Mouse (Mus musculus): ENCODE measurements around the gene Tbc1d10a. TPM values are rescaled to one million over a fixed set of nuclear protein-coding genes. Genes with fewer than 3 reads are reported as not detected.

Gene Tbc1d10a
- polyA plus RNA-seq, 1 experiment from 2014 or later: 13.6 TPM

DNA sequence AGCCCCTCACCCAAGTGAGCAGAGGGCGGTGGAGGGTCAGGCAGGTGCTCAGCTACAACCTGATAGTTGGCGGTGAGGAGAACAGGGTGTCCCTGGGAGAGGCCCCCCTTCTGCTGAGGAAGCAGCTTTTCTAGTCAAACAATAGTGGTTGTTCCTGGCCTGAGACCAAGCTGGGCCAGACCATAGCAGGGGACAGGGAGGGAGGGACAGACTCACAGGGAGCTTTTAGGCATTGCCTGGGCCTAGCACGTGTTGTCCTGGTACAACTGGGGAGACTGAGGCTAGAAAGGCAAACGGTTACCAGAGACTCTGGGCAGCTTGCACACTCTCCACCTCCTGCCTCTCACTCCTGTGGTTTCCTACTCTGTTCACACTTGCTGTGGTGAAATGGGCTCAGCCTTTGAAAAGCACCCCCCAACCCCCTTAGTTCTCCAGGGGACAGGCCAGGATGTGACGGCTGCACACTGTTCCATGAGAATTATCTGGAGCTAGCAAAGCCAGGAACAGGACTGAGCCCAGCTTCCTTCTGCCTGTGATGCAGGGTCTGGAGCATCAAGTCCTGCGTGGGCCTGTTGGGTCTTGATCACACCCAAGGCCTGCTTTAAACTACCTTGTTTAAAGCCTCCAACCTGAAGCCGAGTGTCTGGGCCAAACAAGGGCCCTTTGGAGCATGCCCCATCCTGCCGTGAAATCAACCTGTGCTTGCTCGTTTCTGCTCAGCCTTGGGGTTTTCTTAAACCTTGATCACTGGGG is 29.8 kb downstream of the Tbc1d10a start:
- ATAC-seq (replicated peaks; ENCODE audit: low FRiP score): no peak
- H3K9ac ChIP-seq (ENCODE audit: low read depth, low read length): no peak overlapping the region

DNA sequence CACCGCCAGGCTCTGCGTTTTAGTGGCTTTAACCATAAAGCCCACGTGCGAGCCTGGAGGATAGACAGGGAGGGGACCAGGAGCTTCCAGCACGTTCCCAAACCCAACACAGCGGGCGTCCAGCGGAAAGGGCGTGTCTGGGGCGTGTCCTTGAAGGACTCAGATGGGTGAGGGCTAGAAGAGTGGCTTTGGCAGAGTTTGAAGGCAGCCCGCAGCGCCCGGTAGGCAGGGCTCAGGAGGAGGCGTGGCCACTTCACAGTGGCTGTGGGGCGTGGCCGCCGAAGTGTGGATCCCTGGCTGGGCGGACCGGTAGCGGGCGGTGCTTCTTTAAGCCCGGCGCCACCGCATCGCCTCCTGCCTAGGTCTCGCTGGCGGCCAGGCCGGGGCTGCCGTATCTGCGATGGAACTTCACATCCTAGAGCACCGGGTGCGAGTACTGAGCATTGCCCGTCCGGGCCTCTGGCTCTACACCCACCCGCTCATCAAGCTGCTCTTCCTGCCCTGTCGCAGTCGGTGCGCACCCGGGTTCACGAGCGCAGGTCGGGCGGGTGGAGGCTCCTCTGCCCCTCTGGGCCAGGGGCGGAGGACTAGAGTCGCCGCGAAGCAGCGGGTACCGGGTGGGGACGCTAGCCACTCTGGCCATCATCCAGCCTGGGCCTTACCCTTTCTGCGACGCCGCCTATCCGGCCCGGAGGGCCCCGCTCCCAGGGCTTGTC is 31.5 kb downstream of the Tbc1d10a start, which contains the start of gene Castor1:
Gene Castor1 (plus strand): TSS at position 312 of the 716 bp plus-strand sequence.
- peaks cover 5% of the 10 kb centered on the region; the same call in 1 of the 2 replicates for H3K27me3 ChIP-seq (replicated peaks; ENCODE audit: control insufficient read depth, insufficient read depth, low read length)
- peak within 1 kb of the TSS; percentile 54 for H3K4me3 ChIP-seq (ENCODE audit: low read depth, low read length)
- peaks cover 19% of the 10 kb centered on the region for H3K4me1 ChIP-seq (replicated peaks; ENCODE audit: control insufficient read depth, insufficient read depth, low read length)
- H3K9ac ChIP-seq (ENCODE audit: low read depth, low read length): peak within 1 kb of the TSS; percentile 64
- peak within 1 kb of the TSS; percentile 95 for H3K4me2 ChIP-seq
- 0 out of 2 replicates have a peak within 1 kb of the TSS, but pooled peaks have one; percentile 28 for H3K27ac ChIP-seq (ENCODE audit: low read depth, low read length)
- WGBS: 1% methylated on average over 56 of the region's 56 CpGs
- H3K9me3 ChIP-seq (ENCODE audit: control insufficient read depth, low read length): no peaks in the 10 kb centered on the region
- ATAC-seq (replicated peaks; ENCODE audit: low FRiP score): peak; percentile 93
- peak; percentile 87 for DNase-seq (ENCODE audit: low spot score)
- peaks cover 2% of the 10 kb centered on the region; the same call in 1 of the 2 replicates for H3K36me3 ChIP-seq (ENCODE audit: control insufficient read depth, insufficient read depth, low read length)

More for the DNA sequence above, 29.8 kb downstream of the Tbc1d10a start:
- Histone ChIP-seq H3K36me3 (ENCODE audit: control insufficient read depth, insufficient read depth, low read length) (peaks cover 2% of the 10 kb centered on the region; the same call in 1 of the 2 replicates), H3K4me3 (ENCODE audit: low read depth, low read length) (no peak overlapping the region), H3K27ac (ENCODE audit: low read depth, low read length) (no peak overlapping the region), H3K4me1 (replicated peaks; ENCODE audit: control insufficient read depth, insufficient read depth, low read length) (peaks cover 12% of the 10 kb centered on the region), H3K27me3 (replicated peaks; ENCODE audit: control insufficient read depth, insufficient read depth, low read length) (peaks cover 5% of the 10 kb centered on the region; the same call in 1 of the 2 replicates), H3K9me3 (ENCODE audit: control insufficient read depth, low read length) (no peaks in the 10 kb centered on the region), H3K4me2 (no peak overlapping the region)
- 81% methylated on average over 9 of the region's 9 CpGs for WGBS
- DNase-seq (ENCODE audit: low spot score): no peak

DNA sequence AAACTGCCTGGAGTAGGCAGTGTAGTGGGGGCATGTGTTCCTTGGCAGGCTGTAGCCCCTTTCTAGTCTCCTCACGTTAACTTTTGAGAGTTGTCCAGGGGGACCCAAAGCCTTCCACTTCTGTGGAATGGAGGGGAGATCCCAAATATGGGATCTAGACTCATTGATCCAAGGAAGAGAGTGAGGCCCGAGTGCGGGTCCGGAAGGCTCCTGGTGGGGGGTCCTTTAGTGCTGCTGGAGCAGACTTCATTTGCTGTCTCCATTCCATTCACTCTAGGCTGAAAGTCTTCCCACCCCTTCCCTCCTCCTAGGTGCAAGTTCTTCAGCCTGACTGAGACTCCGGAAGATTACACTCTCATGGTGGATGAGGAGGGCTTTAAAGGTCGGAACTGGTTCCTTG is 32.0 kb downstream of the Tbc1d10a start:
- Histone ChIP-seq H3K27me3 (replicated peaks; ENCODE audit: control insufficient read depth, insufficient read depth, low read length) (peaks cover 5% of the 10 kb centered on the region; the same call in 1 of the 2 replicates), H3K27ac (ENCODE audit: low read depth, low read length) (0 out of 2 replicates have a peak overlapping the region, but pooled peaks have one; percentile 28), H3K4me2 (peak overlapping the region; percentile 95), H3K4me3 (ENCODE audit: low read depth, low read length) (peak overlapping the region; percentile 54), H3K4me1 (replicated peaks; ENCODE audit: control insufficient read depth, insufficient read depth, low read length) (peaks cover 21% of the 10 kb centered on the region), H3K9ac (ENCODE audit: low read depth, low read length) (peak overlapping the region; percentile 64), H3K9me3 (ENCODE audit: control insufficient read depth, low read length) (no peaks in the 10 kb centered on the region), H3K36me3 (ENCODE audit: control insufficient read depth, insufficient read depth, low read length) (peaks cover 2% of the 10 kb centered on the region; the same call in 1 of the 2 replicates)
- DNase-seq (ENCODE audit: low spot score) (no peak), ATAC-seq (replicated peaks; ENCODE audit: low FRiP score) (no peak)
- 15% methylated on average over 6 of the region's 6 CpGs for WGBS

DNA sequence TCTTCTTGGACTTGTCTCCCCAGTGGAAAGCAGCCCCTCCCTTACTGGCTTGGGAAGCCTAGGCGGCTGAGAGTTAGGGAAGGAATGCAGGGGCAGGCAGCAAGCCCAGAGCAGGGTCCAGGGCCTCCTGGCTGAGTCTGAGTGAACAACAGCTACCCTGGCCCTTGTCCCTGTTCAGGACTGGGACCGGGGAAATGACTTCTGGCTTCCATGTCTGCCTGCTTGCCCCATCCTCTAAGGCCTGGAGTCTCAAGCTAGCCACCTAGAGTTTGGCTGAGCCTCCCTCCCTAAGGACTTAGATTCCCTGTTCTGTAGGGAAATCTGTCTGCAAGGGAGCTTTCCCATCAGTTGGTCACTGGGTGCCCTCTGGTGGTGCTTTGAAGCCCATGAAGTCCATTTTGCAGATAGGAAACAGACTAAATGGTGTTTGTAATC is 32.7 kb downstream of the Tbc1d10a start:
- Histone ChIP-seq H3K4me1 (replicated peaks; ENCODE audit: control insufficient read depth, insufficient read depth, low read length) (peaks cover 26% of the 10 kb centered on the region), H3K9me3 (ENCODE audit: control insufficient read depth, low read length) (no peaks in the 10 kb centered on the region), H3K27ac (ENCODE audit: low read depth, low read length) (no peak overlapping the region), H3K9ac (ENCODE audit: low read depth, low read length) (no peak overlapping the region), H3K36me3 (ENCODE audit: control insufficient read depth, insufficient read depth, low read length) (peaks cover 2% of the 10 kb centered on the region; the same call in 1 of the 2 replicates), H3K4me3 (ENCODE audit: low read depth, low read length) (no peak overlapping the region), H3K27me3 (replicated peaks; ENCODE audit: control insufficient read depth, insufficient read depth, low read length) (peaks cover 5% of the 10 kb centered on the region; the same call in 1 of the 2 replicates), H3K4me2 (no peak overlapping the region)
- ATAC-seq (replicated peaks; ENCODE audit: low FRiP score) (no peak), DNase-seq (ENCODE audit: low spot score) (peak; percentile 61)
- 21% methylated on average over 2 of the region's 2 CpGs for WGBS

DNA sequence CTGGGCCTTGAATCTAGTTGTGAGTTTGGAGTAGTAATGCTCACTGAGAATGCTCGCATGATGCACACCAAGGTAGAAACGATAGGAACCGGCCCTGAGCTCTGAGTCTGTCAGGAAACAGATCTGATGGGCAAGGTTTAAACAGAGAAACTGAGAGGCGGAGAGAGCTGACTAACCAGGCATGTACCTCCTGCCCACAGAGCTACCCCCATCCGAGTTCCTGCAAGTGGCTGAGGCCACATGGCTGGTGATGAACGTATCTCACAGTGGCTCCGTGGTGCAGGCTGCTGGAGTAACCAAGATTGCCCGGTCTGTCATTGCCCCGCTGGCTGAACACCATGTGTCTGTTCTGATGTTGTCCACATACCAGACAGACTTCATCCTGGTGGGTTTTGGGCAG is 33.3 kb downstream of the Tbc1d10a start:
- H3K27me3 ChIP-seq (replicated peaks; ENCODE audit: control insufficient read depth, insufficient read depth, low read length): peaks cover 5% of the 10 kb centered on the region; the same call in 1 of the 2 replicates
- DNase-seq (ENCODE audit: low spot score): no peak
- no peak overlapping the region for H3K4me3 ChIP-seq (ENCODE audit: low read depth, low read length)
- no peak overlapping the region for H3K27ac ChIP-seq (ENCODE audit: low read depth, low read length)
- WGBS: 52% methylated on average over 9 of the region's 9 CpGs
- peaks cover 26% of the 10 kb centered on the region for H3K4me1 ChIP-seq (replicated peaks; ENCODE audit: control insufficient read depth, insufficient read depth, low read length)
- no peak for ATAC-seq (replicated peaks; ENCODE audit: low FRiP score)
- peaks cover 2% of the 10 kb centered on the region; the same call in 1 of the 2 replicates for H3K36me3 ChIP-seq (ENCODE audit: control insufficient read depth, insufficient read depth, low read length)
- H3K9ac ChIP-seq (ENCODE audit: low read depth, low read length): no peak overlapping the region
- H3K9me3 ChIP-seq (ENCODE audit: control insufficient read depth, low read length): no peaks in the 10 kb centered on the region
- no peak overlapping the region for H3K4me2 ChIP-seq

DNA sequence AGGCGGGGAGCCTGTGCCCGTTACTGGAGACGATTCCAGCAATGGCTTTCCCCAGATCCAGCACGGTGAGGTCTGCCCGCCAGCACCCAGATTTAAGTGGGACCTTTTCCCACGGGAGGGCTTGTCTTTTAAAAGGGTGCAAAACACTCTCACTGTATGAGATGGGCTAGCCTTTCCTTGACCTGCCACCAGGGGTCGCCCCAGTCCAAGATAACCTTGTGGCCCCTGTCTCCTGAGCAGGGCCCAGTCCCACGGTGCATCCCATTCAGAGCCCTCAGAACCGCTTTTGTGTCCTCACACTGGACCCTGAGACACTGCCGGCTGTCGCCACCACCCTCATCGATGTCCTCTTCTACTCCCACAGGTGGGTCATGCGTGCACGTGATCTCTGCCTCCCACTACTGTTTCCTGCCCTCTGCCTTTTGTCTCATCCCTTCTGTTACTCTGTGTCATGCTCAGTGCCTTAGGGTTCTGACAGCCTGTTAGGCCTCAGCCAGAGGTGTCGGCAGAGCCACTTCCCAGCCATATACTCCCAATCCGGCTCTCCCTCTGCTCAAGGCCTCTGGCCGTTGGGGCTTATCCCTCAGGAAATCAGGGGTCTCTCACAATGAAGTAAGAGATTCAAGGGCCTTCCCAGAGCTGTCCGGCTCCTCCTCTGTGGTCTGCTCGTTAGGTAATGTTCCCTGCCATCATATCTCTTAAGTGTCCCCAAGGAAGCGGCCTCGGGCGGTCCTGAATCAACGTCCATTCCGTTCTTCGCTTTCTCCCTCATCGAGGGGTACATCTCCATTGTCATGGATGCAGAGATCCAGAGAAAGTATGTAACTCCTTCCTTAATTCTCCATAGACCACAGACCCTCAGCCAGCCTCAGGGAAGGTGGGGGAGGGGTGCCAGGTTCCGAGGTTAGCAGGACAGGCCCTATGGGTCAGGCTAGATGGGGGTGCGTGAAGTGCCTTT is 34.1 kb downstream of the Tbc1d10a start:
- H3K9me3 ChIP-seq (ENCODE audit: control insufficient read depth, low read length): no peaks in the 10 kb centered on the region
- DNase-seq (ENCODE audit: low spot score) (peak; percentile 81), ATAC-seq (replicated peaks; ENCODE audit: low FRiP score) (no peak; the same call in 1 of the 2 replicates)
- no peak overlapping the region for H3K4me3 ChIP-seq (ENCODE audit: low read depth, low read length)
- 47% methylated on average over 28 of the region's 28 CpGs for WGBS
- H3K36me3 ChIP-seq (ENCODE audit: control insufficient read depth, insufficient read depth, low read length): no peaks in the 10 kb centered on the region
- peaks cover 26% of the 10 kb centered on the region for H3K4me1 ChIP-seq (replicated peaks; ENCODE audit: control insufficient read depth, insufficient read depth, low read length)
- no peak overlapping the region for H3K27ac ChIP-seq (ENCODE audit: low read depth, low read length)
- no peak overlapping the region for H3K4me2 ChIP-seq
- H3K9ac ChIP-seq (ENCODE audit: low read depth, low read length): no peak overlapping the region
- H3K27me3 ChIP-seq (replicated peaks; ENCODE audit: control insufficient read depth, insufficient read depth, low read length): peaks cover 5% of the 10 kb centered on the region; the same call in 1 of the 2 replicates

DNA sequence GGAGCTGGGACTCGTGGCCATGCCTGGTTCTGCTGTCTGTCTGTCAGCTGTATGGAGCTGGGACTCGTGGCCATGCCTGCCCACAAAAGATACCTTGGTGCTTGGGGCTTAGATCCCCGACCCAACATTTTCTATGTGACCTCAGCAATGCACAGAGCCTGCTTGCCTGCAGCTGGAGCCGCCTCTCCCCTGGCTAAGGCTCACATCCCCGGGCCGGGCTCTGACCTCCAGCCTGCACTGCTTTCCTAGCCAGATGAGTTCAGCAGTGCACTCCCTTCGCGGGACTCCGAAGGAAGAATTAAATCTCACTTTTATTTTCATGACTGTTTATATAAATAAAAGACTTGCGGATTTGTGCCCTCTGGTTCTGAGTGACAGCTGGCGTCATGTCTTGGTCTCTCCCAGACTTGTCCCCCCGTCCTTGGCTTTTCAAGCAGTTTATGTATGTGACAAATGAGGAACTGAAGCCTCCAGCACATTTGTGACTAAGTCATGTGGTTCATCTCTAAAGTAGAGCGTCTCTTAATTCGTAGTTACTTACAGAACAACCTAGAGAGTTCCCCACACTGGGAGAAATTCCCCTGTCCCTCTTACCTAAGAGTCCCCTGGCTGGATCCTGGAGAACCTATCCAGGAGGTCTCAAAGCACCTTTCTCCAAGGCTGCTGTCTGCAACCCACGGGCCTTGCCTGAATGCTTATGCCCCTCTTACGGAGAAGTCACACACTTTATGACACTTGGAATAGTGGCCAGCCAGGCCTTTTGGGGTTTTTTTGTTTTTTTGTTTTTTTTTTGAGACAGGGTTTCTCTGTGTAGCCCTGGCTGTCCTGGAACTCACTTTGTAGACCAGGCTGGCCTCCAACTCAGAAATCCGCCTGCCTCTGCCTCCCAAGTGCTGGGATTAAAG is 35.7 kb downstream of the Tbc1d10a start:
- H3K36me3 ChIP-seq (ENCODE audit: control insufficient read depth, insufficient read depth, low read length): no peaks in the 10 kb centered on the region
- no peak overlapping the region for H3K9ac ChIP-seq (ENCODE audit: low read depth, low read length)
- 69% methylated on average over 17 of the region's 17 CpGs for WGBS
- no peak overlapping the region for H3K4me3 ChIP-seq (ENCODE audit: low read depth, low read length)
- ATAC-seq (replicated peaks; ENCODE audit: low FRiP score) (no peak), DNase-seq (ENCODE audit: low spot score) (no peak)
- peaks cover 5% of the 10 kb centered on the region; the same call in 1 of the 2 replicates for H3K27me3 ChIP-seq (replicated peaks; ENCODE audit: control insufficient read depth, insufficient read depth, low read length)
- peak overlapping the region; percentile 38 for H3K27ac ChIP-seq (ENCODE audit: low read depth, low read length)
- peaks cover 34% of the 10 kb centered on the region for H3K4me1 ChIP-seq (replicated peaks; ENCODE audit: control insufficient read depth, insufficient read depth, low read length)
- no peak overlapping the region for H3K4me2 ChIP-seq
- H3K9me3 ChIP-seq (ENCODE audit: control insufficient read depth, low read length): no peaks in the 10 kb centered on the region

All from liver, embryonic 11.5 days (tissue).